Mouse (Mus musculus): ENCODE results near the gene Nhsl1. TPM values are rescaled to one million over a fixed set of nuclear protein-coding genes. Genes with fewer than 3 reads are reported as not detected.
A peak's percentile ranks its signal among the peaks of the same experiment; 100 is the strongest.

Nhsl1 gene
- total RNA-seq, 2 experiments from 2014 or later = 23.7 to 28.9 TPM

DNA sequence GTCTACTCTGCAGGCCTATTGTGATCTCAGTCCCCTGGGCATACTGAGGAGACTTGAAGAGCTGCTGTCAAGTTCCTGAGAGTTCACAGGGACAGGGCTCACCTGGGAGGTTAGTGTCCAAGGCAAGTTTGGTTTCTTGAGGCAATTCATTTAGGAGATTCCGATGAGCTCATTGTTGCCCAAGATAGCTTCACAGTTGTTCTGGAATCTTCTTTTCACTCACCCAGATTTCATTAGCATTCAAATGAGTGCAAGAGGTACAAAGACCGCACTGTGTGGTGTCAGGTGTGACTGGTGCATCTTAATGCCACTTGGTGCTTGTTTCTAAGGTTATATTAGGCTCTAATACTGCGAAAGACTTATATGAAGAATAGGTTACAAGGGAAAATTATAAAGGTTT lies 160.5 kb downstream of the Nhsl1 start:
- Histone ChIP-seq H3K27ac (no peak overlapping the region), H3K4me3 (no peak overlapping the region)
- intact Hi-C loops (cut with DNase I) = no loop called here
- no peak for TF ChIP-seq CTCF (IDR thresholded peaks at IDR 0.05)
- no peak for DNase-seq (ENCODE audit: extremely low spot score in 1 of 2, low spot score in 2 of 2)

DNA sequence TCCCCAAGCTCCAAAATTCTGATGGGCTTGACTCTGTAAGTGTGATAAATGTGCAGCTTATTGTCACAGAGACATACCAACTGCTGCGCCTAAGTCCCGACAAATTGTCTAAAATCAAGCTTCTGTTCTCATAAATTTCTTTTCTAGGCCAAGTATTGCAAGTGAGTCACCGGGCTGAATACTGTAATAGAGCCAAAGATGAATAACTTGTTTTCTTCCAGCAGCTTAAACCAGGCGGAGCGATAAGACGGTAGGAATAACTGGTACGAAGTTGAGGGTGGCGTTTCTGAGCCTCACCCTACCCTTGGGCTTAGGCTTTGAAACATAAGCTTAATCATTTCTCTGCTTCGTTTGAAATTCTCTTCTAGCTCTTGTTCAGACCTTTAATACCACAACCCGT lies 162.1 kb downstream of the Nhsl1 start:
- intact Hi-C loops (cut with DNase I) = loop anchor here (2.0 kb wide), 1 partner anchor 46 kb away; no protein-coding TSS in a partner anchor
- TF ChIP-seq CTCF (IDR thresholded peaks at IDR 0.05) = no peak
- DNase-seq (ENCODE audit: extremely low spot score in 1 of 2, low spot score in 2 of 2) = no peak
- Histone ChIP-seq H3K27ac (no peak overlapping the region), H3K4me3 (no peak overlapping the region)

DNA sequence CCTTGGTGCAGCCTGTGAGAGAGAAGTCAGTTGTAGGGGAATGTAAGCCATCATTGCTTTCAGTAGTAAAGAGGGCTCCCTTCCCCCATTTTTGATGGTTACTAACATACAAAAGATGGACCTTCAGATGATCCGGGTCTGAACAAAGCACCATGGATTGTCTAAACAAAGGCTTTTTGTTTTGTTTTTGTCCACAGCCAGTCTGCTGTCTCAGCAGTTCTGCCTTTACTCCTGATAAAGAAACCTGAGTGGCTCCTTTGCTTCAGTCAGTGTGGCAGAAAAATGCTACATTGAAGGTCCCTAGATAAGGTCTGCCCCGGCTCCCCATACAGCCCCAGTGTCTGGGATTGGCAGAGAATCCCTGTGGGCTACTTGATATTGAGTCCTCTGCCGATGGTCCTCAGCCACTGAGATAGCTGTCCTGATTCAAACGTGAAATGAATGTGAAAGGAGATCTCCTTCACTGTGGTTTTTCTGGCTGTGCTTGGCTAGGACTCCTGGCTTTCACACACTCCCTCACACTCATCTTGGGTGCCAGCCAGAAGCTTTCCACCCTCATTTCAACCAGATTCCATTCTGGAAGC lies 163.9 kb downstream of the Nhsl1 start:
- H3K4me3 ChIP-seq = no peak overlapping the region
- intact Hi-C loops (cut with DNase I) = no loop called here
- peak overlapping the region; percentile 8; the same call in 1 of the 2 replicates for H3K27ac ChIP-seq
- DNase-seq (ENCODE audit: extremely low spot score in 1 of 2, low spot score in 2 of 2) = peak; percentile 46 to 48
- TF ChIP-seq CTCF (IDR thresholded peaks at IDR 0.05) = no peak

- intact Hi-C loops (cut with DNase I) = no loop called here
- H3K4me3 ChIP-seq = no peak overlapping the region
- DNase-seq (ENCODE audit: extremely low spot score in 1 of 2, low spot score in 2 of 2) = no peak
- TF ChIP-seq CTCF (IDR thresholded peaks at IDR 0.05) = no peak
- no peak overlapping the region for H3K27ac ChIP-seq
Measured at GRCm38 (mm10) chr10:18483658-18484057, 164.9 kb downstream of the Nhsl1 start.

GRCm38 (mm10) chr10:18484731-18485130 lies 165.9 kb downstream of the Nhsl1 start:
- no peak for TF ChIP-seq CTCF (IDR thresholded peaks at IDR 0.05)
- no peak overlapping the region for H3K4me3 ChIP-seq
- intact Hi-C loops (cut with DNase I) = no loop called here
- no peak for DNase-seq (ENCODE audit: extremely low spot score in 1 of 2, low spot score in 2 of 2)
- no peak overlapping the region for H3K27ac ChIP-seq

GRCm38 (mm10) chr10:18488239-18488803 lies 169.5 kb downstream of the Nhsl1 start:
- DNase-seq (ENCODE audit: extremely low spot score in 1 of 2, low spot score in 2 of 2) = no peak
- no peak for TF ChIP-seq CTCF (IDR thresholded peaks at IDR 0.05)
- H3K4me3 ChIP-seq = no peak overlapping the region
- H3K27ac ChIP-seq = no peak overlapping the region
- intact Hi-C loops (cut with DNase I) = no loop called here

- no peak for DNase-seq (ENCODE audit: extremely low spot score in 1 of 2, low spot score in 2 of 2)
Measured at GRCm38 (mm10) chr10:18489936-18490335, 171.2 kb downstream of the Nhsl1 start.

DNA sequence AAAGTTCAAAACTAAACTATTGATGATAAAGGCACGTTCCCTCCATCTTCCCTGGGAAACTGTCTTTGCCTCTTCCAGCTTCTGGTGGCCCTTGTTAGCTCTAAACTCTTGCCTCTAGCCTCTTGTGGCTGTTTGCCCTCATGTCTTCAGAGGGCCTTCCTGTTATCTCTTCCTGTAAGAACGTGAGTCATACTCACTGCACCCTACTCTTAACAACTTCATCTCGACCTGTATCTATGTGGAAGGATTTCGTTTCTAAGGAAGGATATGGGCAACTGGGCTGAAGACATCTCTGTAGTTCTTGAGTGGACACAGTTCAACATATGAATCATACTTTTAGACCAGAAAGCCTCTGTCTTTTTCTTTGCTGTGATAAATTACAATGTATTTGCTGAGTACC lies 173.2 kb downstream of the Nhsl1 start:
- no peak for DNase-seq (ENCODE audit: extremely low spot score in 1 of 2, low spot score in 2 of 2)
- TF ChIP-seq CTCF (IDR thresholded peaks at IDR 0.05) = no peak
- intact Hi-C loops (cut with DNase I) = no loop called here
- H3K27ac ChIP-seq = no peak overlapping the region
- H3K4me3 ChIP-seq = no peak overlapping the region

More at GRCm38 (mm10) chr10:18489936-18490335, 171.2 kb downstream of the Nhsl1 start:
- no peak for TF ChIP-seq CTCF (IDR thresholded peaks at IDR 0.05)
- H3K4me3 ChIP-seq = no peak overlapping the region
- H3K27ac ChIP-seq = no peak overlapping the region
- intact Hi-C loops (cut with DNase I) = no loop called here

DNA sequence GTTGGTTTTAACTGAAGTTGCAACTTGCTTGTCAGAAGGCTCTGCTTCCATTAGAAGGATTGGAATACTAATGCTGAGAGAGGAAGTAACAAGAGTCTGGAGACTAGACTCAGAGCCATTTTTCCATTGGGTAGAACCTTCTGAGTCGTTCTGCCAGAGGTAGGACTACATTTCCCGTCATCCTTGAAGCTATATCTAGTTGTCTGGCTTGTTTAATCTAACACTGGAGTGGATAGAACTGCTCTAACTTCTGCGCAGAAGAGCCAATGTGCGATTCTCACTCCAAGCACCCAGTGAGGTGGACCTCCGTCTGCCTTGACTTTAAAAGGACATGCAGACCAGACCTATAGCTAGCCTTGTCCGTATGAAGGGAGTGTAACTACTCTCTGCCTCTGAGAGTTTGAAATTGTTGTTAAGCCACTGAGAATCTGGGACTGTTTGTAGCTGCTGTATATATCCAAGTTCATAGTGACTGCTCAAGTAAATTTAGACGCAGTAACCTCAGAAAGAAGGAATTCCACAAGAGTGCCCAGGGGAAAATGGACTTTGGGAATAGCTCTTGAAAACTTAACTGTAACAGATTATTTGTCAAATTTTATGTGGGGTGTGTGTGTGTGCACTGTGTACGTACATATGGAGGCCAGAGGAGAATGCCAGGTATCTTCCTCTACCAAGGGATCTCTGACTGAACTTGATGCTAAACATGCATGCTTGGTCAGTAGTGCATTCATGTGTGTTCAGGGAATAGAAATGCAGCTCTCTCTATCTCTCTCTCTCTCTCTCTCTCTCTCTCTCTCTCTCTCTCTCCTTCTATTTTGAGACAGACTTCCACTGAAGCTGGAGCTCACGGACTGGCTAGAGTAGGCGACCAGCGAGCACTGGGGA lies 174.5 kb downstream of the Nhsl1 start:
- intact Hi-C loops (cut with DNase I) = no loop called here
- no peak for DNase-seq (ENCODE audit: extremely low spot score in 1 of 2, low spot score in 2 of 2)
- no peak for TF ChIP-seq CTCF (IDR thresholded peaks at IDR 0.05)

GRCm38 (mm10) chr10:18494249-18494648 lies 175.5 kb downstream of the Nhsl1 start:
- H3K4me3 ChIP-seq = no peak overlapping the region
- H3K27ac ChIP-seq = no peak overlapping the region
- no peak for DNase-seq (ENCODE audit: extremely low spot score in 1 of 2, low spot score in 2 of 2)
- TF ChIP-seq CTCF (IDR thresholded peaks at IDR 0.05) = no peak
- intact Hi-C loops (cut with DNase I) = no loop called here

More for the DNA sequence above, 174.5 kb downstream of the Nhsl1 start:
- Histone ChIP-seq H3K4me3 (no peak overlapping the region), H3K27ac (no peak overlapping the region)

DNA sequence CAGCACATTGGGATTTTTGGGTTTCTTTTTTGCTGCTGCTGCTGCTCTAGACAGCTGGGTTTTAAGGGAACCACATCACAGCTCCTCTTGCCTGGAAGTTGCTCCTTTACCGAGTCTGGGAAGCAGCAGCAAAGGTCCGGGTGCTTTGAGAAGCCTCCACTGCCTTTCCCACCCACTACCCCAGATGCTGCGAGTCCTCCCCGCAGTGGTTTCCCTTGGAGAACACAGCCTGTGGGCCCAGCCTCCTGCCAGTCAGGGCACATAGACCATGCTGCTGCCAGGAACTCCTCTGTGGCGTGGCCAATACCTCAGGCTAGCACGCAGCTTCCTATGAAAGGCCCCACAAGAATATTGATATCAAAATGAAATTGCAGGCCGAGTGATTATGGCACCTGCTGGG lies 178.3 kb downstream of the Nhsl1 start:
- Histone ChIP-seq H3K27ac (no peak overlapping the region), H3K4me3 (no peak overlapping the region)
- intact Hi-C loops (cut with DNase I) = no loop called here
- TF ChIP-seq CTCF (IDR thresholded peaks at IDR 0.05) = no peak
- DNase-seq (ENCODE audit: extremely low spot score in 1 of 2, low spot score in 2 of 2) = no peak

- no peak overlapping the region for H3K27ac ChIP-seq
- no peak for TF ChIP-seq CTCF (IDR thresholded peaks at IDR 0.05)
- intact Hi-C loops (cut with DNase I) = no loop called here
- DNase-seq (ENCODE audit: extremely low spot score in 1 of 2, low spot score in 2 of 2) = no peak
- no peak overlapping the region for H3K4me3 ChIP-seq
Measured at GRCm38 (mm10) chr10:18501997-18502396, 183.2 kb downstream of the Nhsl1 start.
